9 mouse cellular contexts compared by ENCODE assay signal in the genomic region with DNA sequence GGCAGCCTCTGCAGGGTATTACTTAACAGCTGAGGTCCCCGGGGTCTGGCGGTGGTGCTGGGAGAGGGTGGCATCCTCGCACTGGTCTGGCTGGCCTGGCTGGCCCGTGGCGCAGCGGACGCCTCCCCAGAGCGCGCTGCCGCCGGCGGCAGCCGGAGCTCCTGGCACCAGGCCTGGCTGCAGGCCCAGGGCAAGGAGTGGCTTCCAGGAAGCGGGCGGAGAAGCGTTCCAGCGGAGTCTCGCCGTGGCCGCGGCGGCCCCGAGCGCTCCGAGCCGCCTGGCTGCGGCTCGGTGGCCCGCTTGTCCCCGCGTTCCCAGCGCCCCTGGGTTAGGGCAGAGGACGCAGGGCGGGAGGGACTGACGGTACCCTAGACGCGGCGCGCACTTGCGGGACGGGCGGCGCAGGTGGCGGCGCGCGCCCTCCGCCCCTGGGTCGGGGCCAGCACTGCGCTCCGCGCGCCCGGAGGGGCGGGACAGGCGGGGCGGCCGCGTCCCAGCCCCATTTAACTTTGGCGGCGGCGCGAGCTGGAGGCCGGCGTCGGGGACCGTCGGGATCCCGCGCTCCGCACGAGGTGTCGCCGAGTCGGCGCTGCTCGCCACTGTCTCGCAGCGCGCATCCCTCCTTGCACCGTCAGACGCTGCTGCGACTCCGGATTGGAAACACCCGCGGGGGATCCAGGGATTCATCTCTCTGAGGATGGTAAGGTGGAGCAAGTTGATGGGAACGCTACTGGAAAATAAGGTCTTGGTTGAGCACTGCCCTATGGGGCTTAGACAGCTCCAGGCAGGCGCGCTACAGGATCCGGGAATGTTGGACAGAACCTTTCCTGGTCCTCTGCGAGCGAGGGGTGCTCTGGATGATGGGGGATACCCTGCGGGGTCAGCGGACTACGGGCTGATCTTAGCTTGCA. TPM values are rescaled to one million over a fixed set of nuclear protein-coding genes. Genes with fewer than 3 reads are reported as not detected.
DNase-seq lines count a peak whose midpoint lies in the region; ATAC-seq lines count a peak whose summit lies in the region.
"Had no signal": no experiment of that assay in that cellular context is flagged by ENCODE, and none has a peak within 500 bp of the region (broad histone marks: within the 10 kb centered on the region; RNA-seq: fewer than 3 reads in every experiment).

Gene Adamtsl3 (plus strand): TSS at position 484 of the 911 bp plus-strand sequence.

- H3K4me3 ChIP-seq in forebrain, embryonic 13.5 days = peak within 1 kb of the TSS; percentile 54
- peak within 1 kb of the TSS; percentile 49 for H3K4me3 ChIP-seq in midbrain, embryonic 13.5 days (replicated peaks)
- H3K4me3 ChIP-seq: megakaryocyte, embryonic 14.5 days had no signal

- peak within 1 kb of the TSS; percentile 61 for H3K9ac ChIP-seq in forebrain, embryonic 13.5 days
- H3K9ac ChIP-seq in midbrain, embryonic 13.5 days (replicated peaks) = peak within 1 kb of the TSS; percentile 54

- peaks cover 56% of the 10 kb centered on the region for H3K27me3 ChIP-seq in forebrain, embryonic 13.5 days
- H3K27me3 ChIP-seq in midbrain, embryonic 13.5 days = peaks cover 57% of the 10 kb centered on the region

- WGBS in forebrain, embryonic 13.5 days = 1% methylated on average over 82 of the region's 95 CpGs
- whole genome bisulfite sequencing in midbrain, embryonic 13.5 days = under 1% methylated on average over 92 of the region's 95 CpGs

- intact Hi-C loops in heart, postnatal 25 days (cut with DNase I) = loop anchor here (5.0 to 10.0 kb wide), 3 partner anchors 42 to 167 kb away; no protein-coding TSS in a partner anchor

- no peak within 1 kb of the TSS for H3K27ac ChIP-seq in forebrain, embryonic 13.5 days
- H3K27ac ChIP-seq in midbrain, embryonic 13.5 days = no peak within 1 kb of the TSS

- peak; percentile 66 for ATAC-seq in forebrain, embryonic 13.5 days
- peak; percentile 69 for ATAC-seq in midbrain, embryonic 13.5 days

- H3K9me3 ChIP-seq in forebrain, embryonic 13.5 days (replicated peaks) = no peaks in the 10 kb centered on the region
- no peaks in the 10 kb centered on the region for H3K9me3 ChIP-seq in midbrain, embryonic 13.5 days

- peaks cover 33% of the 10 kb centered on the region for H3K4me1 ChIP-seq in forebrain, embryonic 13.5 days
- H3K4me1 ChIP-seq in midbrain, embryonic 13.5 days (replicated peaks) = peaks cover 16% of the 10 kb centered on the region
- H3K4me1 ChIP-seq: megakaryocyte, embryonic 14.5 days had no signal

- H3K4me2 ChIP-seq in forebrain, embryonic 13.5 days = peak within 1 kb of the TSS; percentile 87
- peak within 1 kb of the TSS; percentile 78 for H3K4me2 ChIP-seq in midbrain, embryonic 13.5 days (replicated peaks)

- DNase-seq in urinary bladder, adult 18-20 months (ENCODE audit: low spot score in 2 of 2) = peak; percentile 10 to 11
- no peak for DNase-seq in urinary bladder, postnatal 10 days (ENCODE audit: low spot score)
- DNase-seq in heart, postnatal 25 days (ENCODE audit: low spot score) = peak; percentile 23
- peak; percentile 39 to 56 for DNase-seq in layer of hippocampus, postnatal 10 days (ENCODE audit: low spot score in 2 of 2)
- DNase-seq in urinary bladder, postnatal 14 days (ENCODE audit: low spot score) = peak; percentile 39
- DNase-seq in adipocyte (ENCODE audit: low spot score) = no peak

- H3K36me3 ChIP-seq in forebrain, embryonic 13.5 days (ENCODE audit: poor library complexity, severe bottlenecking) = no peaks in the 10 kb centered on the region
- H3K36me3 ChIP-seq in midbrain, embryonic 13.5 days = no peaks in the 10 kb centered on the region

RNA-seq across cellular contexts. Expression of gene Adamtsl3, which starts in this region (rescaled TPM):
- polyA plus RNA-seq in forebrain, embryonic 13.5 days (2015; fragmentation: Nextera tagmentation; extraction: Ambion mirVana) = 0.57 and 0.89 TPM in 2 replicates
- total RNA-seq in heart, postnatal 25 days (2021) = 1 to 10 TPM; 7.7 TPM
- 1 to 10 TPM; 2.4 to 2.6 TPM for total RNA-seq in layer of hippocampus, postnatal 10 days (2021)
- 0.22 and 0.32 TPM in 2 replicates for polyA plus RNA-seq in midbrain, embryonic 13.5 days (2015; fragmentation: Nextera tagmentation; extraction: Ambion mirVana)

Comparison
In these comparisons a context has a peak if more than half of its experiments do, and no peak if none do; other contexts are left out.
1. DNase-seq: peak in urinary bladder, adult 18-20 months (2 of 2), heart, postnatal 25 days (single experiment), layer of hippocampus, postnatal 10 days (2 of 2) and urinary bladder, postnatal 14 days (single experiment); none in urinary bladder, postnatal 10 days (single experiment) and adipocyte (single experiment).
2. Peak in ATAC-seq, H3K4me3 ChIP-seq, H3K9ac ChIP-seq and H3K4me2 ChIP-seq in forebrain, embryonic 13.5 days; RNA of the gene not detected or under 1 TPM.
3. Peak in ATAC-seq, H3K4me3 ChIP-seq, H3K9ac ChIP-seq and H3K4me2 ChIP-seq in midbrain, embryonic 13.5 days; RNA of the gene not detected or under 1 TPM.